Mouse (Mus musculus) MEL (cell line): ENCODE results near the gene Snca. TPM values are rescaled to one million over a fixed set of nuclear protein-coding genes. Genes with fewer than 3 reads are reported as not detected.

Experiments used
- polyA plus RNA-seq, 2 experiments: library from polyadenylated mRNA; stranded (reverse) in 1 of 2; unstranded in 1 of 2; fragments of >175 nt in 1 of 2; fragments of >200 nt in 1 of 2; gene quantifications; 2 replicates each; pipeline versions ENCODE4 v1.2.1 to v1.2.4; 2012; ENCODE audit warnings: low replicate concordance in 2 of 2, low read depth in 1 of 2; ENCODE audit not compliant: insufficient read length in 2 of 2, insufficient read depth in 1 of 2, missing spikeins in 1 of 2
- total RNA-seq: library from RNA; depleted of rRNA; stranded (reverse); fragments of 300-350 nt; gene quantifications from 2 replicates; pipeline ENCODE4 v1.2.3, GENCODE M21; 2012; rRNA removed

Gene Snca
- total and polyA plus RNA-seq, 3 experiments: 46.0 to 47.5 TPM; not detected in 1

Other genes with a start within 250 kb of the Snca start
- not detected in 2 replicates for gene Mmrn1, start 95.1 kb upstream of the Snca start, total RNA-seq
- gene Mmrn1, start 95.1 kb upstream of the Snca start, polyA plus RNA-seq: not detected